Mouse (Mus musculus): ENCODE data around the gene Zfp143. TPM values are rescaled to one million over a fixed set of nuclear protein-coding genes. Genes with fewer than 3 reads are reported as not detected.
"Not testable (repeated sequence)": the region's sequence is repeated elsewhere in the genome, so short reads cannot be mapped to it uniquely, and the experiment has no call there.

Gene Zfp143
- total RNA-seq, 2 experiments from 2014 or later: 21.8 to 25.2 TPM

DNA sequence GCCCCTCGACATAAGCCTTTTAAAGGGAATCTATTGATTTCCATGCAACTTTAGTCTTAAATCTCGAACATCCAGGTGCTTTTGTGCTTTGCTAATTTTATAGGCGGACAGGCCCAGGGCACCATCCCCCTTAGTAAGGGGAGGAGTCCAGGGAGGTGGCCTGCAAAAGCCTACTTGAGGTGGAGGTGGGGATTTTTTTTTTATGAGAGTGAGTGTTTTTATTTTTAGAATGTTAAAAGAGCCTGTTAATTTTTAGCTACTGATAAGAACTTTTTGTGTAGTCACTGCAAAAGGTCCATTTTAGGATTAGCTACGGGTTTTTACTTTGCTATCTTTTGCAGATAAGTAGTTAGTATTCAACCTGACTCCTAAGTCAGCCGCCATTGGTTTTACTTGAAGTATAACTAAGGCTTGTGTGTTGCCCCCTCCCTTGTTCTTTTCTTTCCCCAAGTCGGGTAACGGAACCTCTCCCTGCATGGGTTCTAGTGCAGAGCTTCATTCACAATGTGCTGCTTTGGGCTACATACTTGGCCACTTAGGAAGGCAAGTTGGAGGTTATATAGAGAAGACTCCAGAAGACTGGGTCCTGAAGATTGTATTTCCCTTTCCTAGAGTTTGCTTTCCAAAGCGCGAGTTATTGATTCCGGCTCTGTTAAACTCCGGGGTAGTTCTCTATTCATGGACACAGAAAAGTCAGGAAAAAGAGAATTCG lies 63.0 kb downstream of the Zfp143 start:
- ATAC-seq (replicated peaks; ENCODE audit: low FRiP score, poor library complexity, severe bottlenecking): peak; percentile 31; the same call in 1 of the 2 replicates

DNA sequence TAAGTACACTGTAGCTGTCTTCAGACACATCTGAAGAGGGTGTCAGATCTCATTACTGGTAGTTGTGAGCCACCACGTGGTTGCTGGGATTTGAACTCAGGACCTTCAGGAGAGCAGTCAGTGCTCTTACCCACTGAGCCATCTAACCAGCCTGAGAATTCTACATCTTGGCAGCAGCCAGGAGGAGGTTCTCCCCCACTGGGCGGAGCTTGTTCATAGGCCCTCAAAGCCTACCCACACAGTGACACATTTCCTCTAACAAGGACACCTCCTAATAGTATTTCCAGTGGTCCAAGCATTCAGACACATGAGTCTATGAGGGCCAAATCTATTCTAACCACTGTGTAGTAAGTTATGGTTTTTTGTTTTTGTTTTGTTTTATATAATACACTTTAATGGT lies 67.5 kb downstream of the Zfp143 start:
- no peak for ATAC-seq (replicated peaks; ENCODE audit: low FRiP score, poor library complexity, severe bottlenecking)

DNA sequence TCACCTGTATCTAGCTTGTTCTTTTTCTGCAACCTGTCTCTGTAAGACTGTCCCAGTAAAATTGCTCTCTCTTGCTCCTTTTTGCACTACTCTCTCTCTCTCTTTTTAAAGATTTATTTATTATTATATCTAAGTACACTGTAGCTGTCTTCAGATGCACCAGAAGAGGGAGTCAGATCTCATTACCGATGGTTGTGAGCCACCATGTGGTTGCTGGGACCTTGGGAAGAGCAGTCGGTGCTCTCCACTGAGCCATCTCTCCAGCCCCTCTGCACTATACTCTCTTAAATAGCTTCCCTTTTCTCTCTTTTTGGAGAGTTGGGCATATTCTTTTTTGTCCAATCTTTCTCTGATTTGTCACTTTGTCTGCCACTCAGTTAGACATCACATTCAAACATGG lies 71.3 kb downstream of the Zfp143 start:
- ATAC-seq (replicated peaks; ENCODE audit: low FRiP score, poor library complexity, severe bottlenecking): not testable (repeated sequence)

- ATAC-seq (replicated peaks; ENCODE audit: low FRiP score, poor library complexity, severe bottlenecking): no peak
These were observed 73.0 kb downstream of the Zfp143 start for GRCm38 (mm10) chr7:110133988-110134387.

GRCm38 (mm10) chr7:110138538-110138937 lies 77.5 kb downstream of the Zfp143 start:
- ATAC-seq (replicated peaks; ENCODE audit: low FRiP score, poor library complexity, severe bottlenecking): no peak

DNA sequence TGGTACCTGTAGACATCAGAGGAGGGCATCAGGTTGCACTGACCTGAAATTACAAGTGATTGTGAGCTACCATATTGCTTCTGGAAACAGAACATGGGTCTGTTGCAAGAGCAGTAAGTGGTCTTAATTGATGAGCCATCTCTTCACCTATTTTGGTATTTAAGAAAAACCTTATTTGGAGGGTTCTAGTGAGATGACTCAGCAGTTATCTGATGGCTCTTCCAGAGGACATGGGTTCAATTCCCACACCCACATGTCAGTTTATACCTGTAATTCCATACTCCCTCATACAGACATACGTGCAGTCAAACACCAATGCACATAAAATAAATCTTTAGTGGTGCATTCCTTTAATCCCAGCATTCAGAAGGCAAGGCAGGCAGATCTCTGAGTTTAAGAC lies 82.8 kb downstream of the Zfp143 start:
- no peak for ATAC-seq (replicated peaks; ENCODE audit: low FRiP score, poor library complexity, severe bottlenecking)

Other genes with a start within 250 kb of the Zfp143 start
- gene Scube2, start 195.5 kb upstream of the Zfp143 start, total RNA-seq (2015; ENCODE audit: low replicate concordance): not detected in 2 replicates
- not detected in 2 replicates for gene Scube2, start 195.5 kb upstream of the Zfp143 start, total RNA-seq (2017; ENCODE audit: low replicate concordance)
- 35.2 and 40.4 TPM in 2 replicates for gene Dennd5a, start 100.7 kb upstream of the Zfp143 start, total RNA-seq (2015; ENCODE audit: low replicate concordance)
- gene Dennd5a, start 100.7 kb upstream of the Zfp143 start, total RNA-seq (2017; ENCODE audit: low replicate concordance): 22.4 and 24.8 TPM in 2 replicates
- gene Tmem41b, start 74.3 kb upstream of the Zfp143 start, total RNA-seq (2015; ENCODE audit: low replicate concordance): 42.2 and 76.3 TPM in 2 replicates
- gene Tmem41b, start 74.3 kb upstream of the Zfp143 start, total RNA-seq (2017; ENCODE audit: low replicate concordance): 49.9 and 76.2 TPM in 2 replicates
- gene Ipo7, start 42.9 kb upstream of the Zfp143 start, total RNA-seq (2015; ENCODE audit: low replicate concordance): 29.9 and 34.0 TPM in 2 replicates
- gene Ipo7, start 42.9 kb upstream of the Zfp143 start, total RNA-seq (2017; ENCODE audit: low replicate concordance): 45.9 and 69.8 TPM in 2 replicates
- 34.6 and 54.9 TPM in 2 replicates for gene Wee1, start 60.8 kb downstream of the Zfp143 start, total RNA-seq (2015; ENCODE audit: low replicate concordance)
- 22.3 and 28.8 TPM in 2 replicates for gene Wee1, start 60.8 kb downstream of the Zfp143 start, total RNA-seq (2017; ENCODE audit: low replicate concordance)
- gene Swap70, start 160.5 kb downstream of the Zfp143 start, total RNA-seq (2015; ENCODE audit: low replicate concordance): 10.5 and 11.7 TPM in 2 replicates
- gene Swap70, start 160.5 kb downstream of the Zfp143 start, total RNA-seq (2017; ENCODE audit: low replicate concordance): 10.5 and 18.2 TPM in 2 replicates

All from erythroid progenitor cell, adult 5-6 weeks (primary cell).